Mouse (Mus musculus) fibroblast of lung, adult 2 months (primary cell): ENCODE data around the gene Lrrtm3.

Experiments
- DNase-seq: peaks from one replicate; pipeline ENCODE4 v3.0.0-alpha.2; 2011; ENCODE audit warnings: low read depth

Gene Lrrtm3

GRCm38 (mm10) chr10:64089680-64090460, at the start of gene Lrrtm3:
Lrrtm3 (minus strand) TSS chr10:64090277.
- DNase-seq = no peak

GRCm38 (mm10) chr10:64135481-64135880, 45.4 kb upstream of the Lrrtm3 start:
- DNase-seq = no peak

- no peak for DNase-seq
Observed at GRCm38 (mm10) chr10:64133461-64133860, 43.4 kb upstream of the Lrrtm3 start.

- no peak for DNase-seq
Observed at GRCm38 (mm10) chr10:64130397-64131150, 40.5 kb upstream of the Lrrtm3 start.

- no peak for DNase-seq
Observed at GRCm38 (mm10) chr10:64118833-64119232, 28.8 kb upstream of the Lrrtm3 start.

GRCm38 (mm10) chr10:64115246-64115645, 25.2 kb upstream of the Lrrtm3 start:
- DNase-seq = no peak

GRCm38 (mm10) chr10:64096532-64096931, 6.5 kb upstream of the Lrrtm3 start:
- DNase-seq = no peak

- no peak for DNase-seq
Observed at GRCm38 (mm10) chr10:64088774-64089460, 1.2 kb downstream of the Lrrtm3 start.

- DNase-seq = no peak
Observed at GRCm38 (mm10) chr10:64087936-64088773, 1.9 kb downstream of the Lrrtm3 start.

GRCm38 (mm10) chr10:64087521-64087920, 2.6 kb downstream of the Lrrtm3 start:
- no peak for DNase-seq

GRCm38 (mm10) chr10:64086567-64087391, 3.3 kb downstream of the Lrrtm3 start:
- no peak for DNase-seq

- no peak for DNase-seq
Observed at GRCm38 (mm10) chr10:64086183-64086566, 3.9 kb downstream of the Lrrtm3 start.

GRCm38 (mm10) chr10:64084465-64084864, 5.6 kb downstream of the Lrrtm3 start:
- no peak for DNase-seq

- no peak for DNase-seq
Observed at GRCm38 (mm10) chr10:64083813-64084212, 6.3 kb downstream of the Lrrtm3 start.

- no peak for DNase-seq
Observed at GRCm38 (mm10) chr10:64082345-64082744, 7.7 kb downstream of the Lrrtm3 start.

GRCm38 (mm10) chr10:64076410-64077052, 13.5 kb downstream of the Lrrtm3 start:
- DNase-seq = no peak

GRCm38 (mm10) chr10:64075944-64076343, 14.1 kb downstream of the Lrrtm3 start:
- DNase-seq = no peak

GRCm38 (mm10) chr10:64063704-64064103, 26.4 kb downstream of the Lrrtm3 start:
- DNase-seq = no peak

- no peak for DNase-seq
Observed at GRCm38 (mm10) chr10:64049946-64050345, 40.1 kb downstream of the Lrrtm3 start.

- DNase-seq = peak; percentile 53
Observed at GRCm38 (mm10) chr10:64049151-64049550, 40.9 kb downstream of the Lrrtm3 start.
